Mouse (Mus musculus) right cerebral cortex, postnatal 10 days (tissue): ENCODE results near the gene Mga.

Experiments
- DNase-seq, 2 experiments: peaks; one replicate each; pipeline ENCODE4 v3.0.0; 2021; ENCODE audit warnings: low spot score in 2 of 2

Mga gene

DNA sequence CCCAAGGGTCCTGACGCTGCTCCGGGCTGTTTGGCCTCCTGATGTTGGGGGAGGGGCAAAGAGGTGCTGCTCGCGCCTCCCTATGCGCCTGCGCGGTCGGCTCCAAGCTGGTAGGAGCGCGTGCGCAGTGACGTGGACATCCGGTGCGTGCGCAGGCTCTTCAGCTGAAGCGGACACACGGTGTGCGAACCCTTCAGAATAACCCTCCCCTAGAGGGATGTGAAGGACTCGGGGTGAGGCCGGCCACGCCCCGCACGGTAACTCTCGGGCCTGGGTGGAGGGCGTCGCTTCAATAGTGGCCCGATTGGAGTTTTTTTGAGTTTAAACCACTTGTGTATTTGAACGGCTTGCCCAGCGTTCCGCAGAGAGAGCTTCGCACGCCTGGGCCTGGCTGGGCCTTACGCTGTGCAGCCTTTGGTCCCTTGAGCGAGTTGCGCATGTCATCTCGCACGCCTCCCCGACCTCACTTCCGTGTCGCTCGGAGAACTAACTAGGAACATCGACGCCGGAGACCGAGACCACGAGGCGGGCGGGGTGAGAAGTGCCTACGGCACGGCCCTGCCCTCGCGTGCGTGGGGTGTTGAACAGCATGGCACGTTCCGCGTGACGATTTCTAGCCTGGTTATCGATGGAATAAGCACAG is at the start of gene Mga:
Mga (plus strand) TSS at position 139 of the 643 bp plus-strand sequence.
- peak; percentile 97 to 98 for DNase-seq

- no peak for DNase-seq
Observed at GRCm38 (mm10) chr2:119853811-119854210, 43.2 kb upstream of the Mga start.

- DNase-seq: no peak
Observed at GRCm38 (mm10) chr2:119855310-119855850, 41.6 kb upstream of the Mga start.

- DNase-seq: no peak
Observed at GRCm38 (mm10) chr2:119857341-119857740, 39.7 kb upstream of the Mga start.

DNA sequence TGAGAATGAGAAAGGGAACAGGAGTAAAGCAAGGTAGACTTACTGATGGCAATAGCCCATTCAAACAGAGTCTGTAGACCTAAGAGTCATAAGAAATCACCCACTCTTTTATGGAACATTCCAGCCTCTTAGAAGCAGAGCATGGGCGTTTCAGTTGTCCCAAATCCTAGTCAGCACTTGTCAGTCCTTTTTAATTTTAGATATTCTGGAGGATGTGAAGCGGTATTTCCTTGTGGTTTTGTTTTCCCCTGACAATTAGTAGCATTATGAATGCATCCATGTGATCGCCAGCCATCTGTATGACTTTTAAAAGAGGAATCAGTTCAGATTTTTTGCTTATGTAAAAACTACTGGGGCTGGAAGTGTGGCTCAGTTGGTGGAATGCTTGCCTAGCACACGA is 32.5 kb upstream of the Mga start:
- DNase-seq: no peak

- peak; percentile 83 to 87 for DNase-seq
Observed at GRCm38 (mm10) chr2:119872371-119873104, 24.5 kb upstream of the Mga start.

- peak; percentile 95 to 97 for DNase-seq
Observed at GRCm38 (mm10) chr2:119873105-119873464, 23.9 kb upstream of the Mga start.

GRCm38 (mm10) chr2:119875981-119876380 is 21.0 kb upstream of the Mga start:
- no peak for DNase-seq

DNA sequence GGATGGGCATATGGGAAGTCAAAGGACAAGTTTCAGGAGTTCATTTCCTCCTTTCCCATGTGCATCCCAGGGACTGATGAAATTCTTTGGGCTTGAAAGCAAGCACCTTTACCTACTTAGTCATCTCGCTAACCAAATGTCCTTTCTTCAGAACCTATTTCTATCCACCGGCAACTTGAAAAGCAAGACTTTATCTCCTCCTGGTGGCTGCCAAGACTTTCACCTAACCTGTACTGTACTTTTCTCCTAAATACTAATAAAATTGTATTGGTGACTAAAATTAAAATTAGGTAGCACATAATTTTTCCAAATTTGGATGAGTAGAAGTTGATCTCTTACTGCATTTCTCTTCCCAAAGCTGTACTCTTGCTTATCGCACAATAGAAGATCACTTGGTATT is 9.8 kb upstream of the Mga start:
- DNase-seq: no peak

DNA sequence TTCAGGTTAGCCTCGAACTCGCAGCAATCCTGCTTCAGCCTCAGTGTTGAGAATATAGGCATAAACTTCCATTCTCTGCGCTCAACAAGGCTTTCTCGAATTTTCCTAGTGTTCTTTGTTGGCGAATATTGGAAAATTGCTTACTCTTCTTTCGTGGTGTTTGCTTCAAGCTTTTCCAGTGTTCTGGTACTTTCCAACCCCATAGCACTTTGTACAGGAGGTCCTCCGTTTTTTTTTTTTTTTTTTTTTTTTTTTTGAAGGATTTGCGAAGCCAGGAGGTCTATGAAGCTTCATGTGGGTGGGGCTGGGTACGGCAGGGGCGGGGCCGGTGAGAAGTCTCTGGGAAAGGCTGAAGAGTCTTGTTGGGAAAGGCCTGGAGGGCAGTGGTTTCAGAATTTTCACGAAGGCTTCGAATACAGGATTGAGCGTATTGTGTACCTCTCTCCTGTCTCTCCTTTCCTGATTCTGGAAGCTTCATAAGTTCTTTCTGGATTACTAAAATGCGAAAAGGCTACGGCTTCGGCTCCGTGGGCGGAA is 407 bp upstream of the Mga start:
- DNase-seq: no peak

DNA sequence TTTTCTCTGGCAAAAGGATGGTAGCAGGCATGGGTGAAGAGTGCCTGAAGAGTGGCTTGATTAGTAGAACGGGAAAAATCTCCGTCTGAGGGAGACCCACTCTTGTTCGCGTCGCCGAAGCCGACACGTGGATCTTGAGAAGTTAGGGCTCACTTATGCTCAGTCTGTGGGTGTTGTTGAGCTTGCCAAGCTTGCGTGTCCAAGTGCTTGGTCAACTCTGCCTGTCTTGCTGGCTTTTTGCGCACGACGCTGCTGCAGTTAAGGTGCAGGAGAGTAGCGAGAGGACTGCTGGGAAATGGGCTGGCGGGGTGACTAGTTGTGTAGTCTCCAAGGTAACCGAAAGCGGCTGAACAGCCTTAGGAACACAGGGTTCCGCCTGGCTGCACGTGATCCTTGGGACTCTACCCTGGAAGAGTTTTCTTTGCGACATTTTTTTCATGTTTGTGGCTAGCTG is 1.1 kb downstream of the Mga start:
- DNase-seq: peak; percentile 67 to 69

GRCm38 (mm10) chr2:119916007-119916406 is 19.0 kb downstream of the Mga start:
- no peak for DNase-seq

DNA sequence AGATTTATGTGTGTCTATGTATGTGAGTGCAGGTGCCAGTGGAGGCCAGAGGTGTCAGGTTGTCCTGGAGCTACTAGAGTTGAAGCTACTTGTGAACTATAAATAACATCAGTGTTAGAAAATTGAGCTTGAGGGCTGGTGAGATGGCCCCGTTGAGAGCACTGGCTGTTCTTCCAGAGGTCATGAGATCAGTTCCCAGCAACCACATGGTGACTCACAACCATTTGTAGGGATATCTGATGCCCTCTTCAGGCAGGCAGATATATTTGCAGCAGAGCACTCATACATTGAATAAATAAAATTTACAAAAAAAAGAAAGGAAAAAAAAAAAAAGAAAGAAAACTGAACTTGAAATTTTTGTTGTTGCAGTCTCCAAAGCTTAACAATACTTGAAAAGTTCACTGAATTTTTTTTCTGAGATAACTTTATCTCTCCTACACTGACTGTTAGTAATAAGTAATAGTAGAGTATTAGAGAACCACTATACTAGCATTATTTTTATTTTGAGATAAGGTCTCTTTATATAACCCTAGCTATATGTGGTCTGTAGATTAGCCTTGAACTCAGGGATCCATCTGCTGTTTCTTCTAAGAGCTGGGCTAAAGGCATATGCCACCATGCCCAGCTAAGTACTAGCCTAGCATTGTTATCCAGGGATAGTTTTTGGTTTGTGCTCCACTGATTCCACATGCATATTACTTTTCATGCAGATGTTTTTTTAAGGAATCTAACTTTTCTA is 20.8 kb downstream of the Mga start:
- DNase-seq: no peak

- DNase-seq: no peak
Observed at GRCm38 (mm10) chr2:119970571-119970970, 73.5 kb downstream of the Mga start.

- DNase-seq: no peak
Observed at GRCm38 (mm10) chr2:119971316-119971715, 74.3 kb downstream of the Mga start.

- DNase-seq: peak; percentile 97 to 98
Observed at GRCm38 (mm10) chr2:119971837-119972536, 75.0 kb downstream of the Mga start.

GRCm38 (mm10) chr2:119972537-119972879 is 75.5 kb downstream of the Mga start, which contains the start of gene Mapkbp1:
TSS of gene Mapkbp1 (plus strand) at chr2:119972699.
- no peak for DNase-seq

- DNase-seq: no peak
Observed at GRCm38 (mm10) chr2:119980343-119980986, 83.4 kb downstream of the Mga start.

GRCm38 (mm10) chr2:119981631-119982030 is 84.6 kb downstream of the Mga start:
- DNase-seq: no peak

- DNase-seq: no peak
Observed at GRCm38 (mm10) chr2:119985871-119986270, 88.8 kb downstream of the Mga start.

DNA sequence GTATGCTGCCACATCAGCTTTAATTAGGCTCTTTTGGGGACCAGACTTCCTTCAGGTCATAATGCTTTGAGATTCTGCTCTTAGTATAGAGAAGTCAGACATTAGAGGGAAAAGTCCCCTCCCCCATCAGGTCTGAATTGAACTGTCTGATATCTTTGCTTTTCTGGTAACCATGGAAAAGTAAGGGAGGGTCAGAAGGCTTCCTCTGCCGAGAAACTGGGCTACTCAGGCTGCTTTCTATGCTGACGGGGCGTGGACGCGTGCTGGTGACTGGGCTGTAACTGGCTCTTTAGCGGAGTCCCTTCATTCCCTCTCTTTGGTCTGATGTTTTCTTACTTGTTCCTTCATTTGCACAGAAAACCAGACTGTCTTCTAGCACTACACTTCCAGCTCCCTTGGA is 89.3 kb downstream of the Mga start:
- no peak for DNase-seq
